Mouse (Mus musculus): ENCODE data around the gene Lyzl6.

Lyzl6 gene

DNA sequence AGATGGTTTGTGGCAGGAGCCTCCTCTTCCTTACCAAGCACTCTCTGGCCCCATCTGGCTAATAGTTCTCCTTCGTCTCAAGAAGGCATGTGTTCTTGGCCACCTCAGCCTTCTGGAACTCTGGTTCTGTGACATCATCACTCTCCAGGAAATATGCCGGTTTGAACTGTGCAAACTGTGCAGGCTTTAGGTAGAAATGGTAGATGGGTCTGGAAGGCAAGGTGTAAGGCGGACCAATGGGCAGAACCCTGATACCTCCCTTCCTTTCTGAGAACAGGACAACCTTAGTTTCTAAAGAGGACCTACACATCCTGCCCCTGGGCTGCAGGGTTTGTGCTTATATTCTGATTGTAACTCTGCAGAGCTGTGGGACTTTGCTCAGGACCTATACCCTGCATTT lies at the start of gene Lyzl6:
TSS of gene Lyzl6 (minus strand) at position 101 of the 400 bp plus-strand sequence.
- no peak for DNase-seq (ENCODE audit: low read depth, low spot score)

- DNase-seq (ENCODE audit: low read depth, low spot score): no peak
Measured at GRCm38 (mm10) chr11:103686706-103687105, 48.0 kb upstream of the Lyzl6 start.

GRCm38 (mm10) chr11:103685261-103685736 lies 46.6 kb upstream of the Lyzl6 start:
- no peak for DNase-seq (ENCODE audit: low read depth, low spot score)

DNA sequence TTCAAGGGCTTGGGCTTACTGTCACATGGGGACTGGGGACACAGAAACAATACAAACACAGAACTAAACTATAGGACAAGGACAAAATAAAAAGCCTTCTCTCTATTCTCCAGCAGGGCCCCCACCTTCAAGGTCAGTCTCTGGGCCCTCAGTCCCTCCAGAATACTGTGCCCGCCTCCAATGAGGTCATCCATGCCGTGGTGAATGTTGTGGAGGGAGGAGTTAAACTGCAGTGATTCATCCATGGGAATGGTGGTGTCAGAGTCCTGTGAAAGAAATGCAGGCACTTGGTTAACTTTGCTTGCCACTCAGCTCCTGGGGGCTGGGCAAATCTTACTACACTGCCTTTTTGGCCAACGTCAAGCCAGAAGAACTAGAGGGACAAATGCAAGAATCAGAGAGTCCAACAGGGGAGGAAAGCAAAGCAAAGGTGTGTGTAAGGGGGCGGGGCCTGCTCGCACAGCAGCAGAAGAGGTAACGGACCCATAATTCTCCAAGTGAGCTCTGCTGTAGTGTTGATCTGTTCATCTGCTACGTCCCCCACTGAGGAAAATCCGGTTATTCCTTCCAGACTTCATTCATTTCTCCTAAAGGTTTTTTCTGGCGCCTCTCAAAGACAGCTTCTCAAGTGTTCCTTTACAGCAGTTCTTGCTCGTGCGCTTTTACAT lies 45.1 kb upstream of the Lyzl6 start:
- peak; percentile 23 for DNase-seq (ENCODE audit: low read depth, low spot score)

DNA sequence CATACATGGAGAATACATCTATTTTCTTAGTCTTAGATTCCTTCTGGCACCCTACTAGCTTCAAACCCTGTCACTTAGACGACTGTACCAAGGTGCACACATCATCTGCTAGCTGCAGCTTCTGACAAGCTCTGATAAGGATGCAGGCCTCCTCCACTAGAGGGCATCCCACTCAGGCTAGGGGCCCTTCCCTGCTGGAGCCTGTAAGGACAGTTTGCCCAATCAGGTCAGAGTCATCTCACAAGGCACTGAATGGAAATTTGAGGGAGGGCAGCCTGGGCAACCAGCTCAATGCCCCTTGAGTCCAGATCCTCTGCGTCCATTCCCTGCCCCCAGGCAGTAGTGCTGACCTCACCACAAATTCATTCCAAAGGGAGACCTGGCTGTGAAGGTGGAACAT lies 38.4 kb upstream of the Lyzl6 start:
- peak; percentile 59 for DNase-seq (ENCODE audit: low read depth, low spot score)

- peak; percentile 73 for DNase-seq (ENCODE audit: low read depth, low spot score)
Measured at GRCm38 (mm10) chr11:103675556-103675955, 36.9 kb upstream of the Lyzl6 start.

DNA sequence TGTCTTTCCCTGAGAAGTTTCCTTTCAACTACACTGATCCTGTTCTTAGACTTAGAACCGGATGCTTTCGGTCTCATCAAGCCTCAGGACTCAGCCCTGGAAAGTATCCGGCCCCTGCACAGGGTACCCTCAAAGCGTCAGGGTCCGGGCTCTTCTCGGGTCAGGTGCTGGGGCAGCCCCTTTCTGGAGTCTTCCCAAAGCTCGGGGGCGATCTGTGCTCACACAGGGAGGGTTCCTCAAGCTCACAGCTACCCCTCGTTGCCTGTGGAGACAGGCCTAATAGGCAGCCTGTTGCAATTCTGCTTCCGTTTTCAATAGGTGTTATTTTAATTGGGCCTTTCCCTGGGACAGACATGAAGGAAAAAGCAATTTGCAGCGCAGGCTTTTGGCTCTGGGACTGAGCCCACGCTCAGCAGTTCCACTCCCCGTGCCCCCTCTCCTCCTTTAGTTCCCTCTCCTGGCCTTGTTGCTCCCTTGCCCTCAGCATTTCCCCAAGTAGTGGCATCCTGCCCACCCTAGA lies 28.3 kb upstream of the Lyzl6 start:
- DNase-seq (ENCODE audit: low read depth, low spot score): no peak

GRCm38 (mm10) chr11:103666181-103666906 lies 27.7 kb upstream of the Lyzl6 start:
- no peak for DNase-seq (ENCODE audit: low read depth, low spot score)

DNA sequence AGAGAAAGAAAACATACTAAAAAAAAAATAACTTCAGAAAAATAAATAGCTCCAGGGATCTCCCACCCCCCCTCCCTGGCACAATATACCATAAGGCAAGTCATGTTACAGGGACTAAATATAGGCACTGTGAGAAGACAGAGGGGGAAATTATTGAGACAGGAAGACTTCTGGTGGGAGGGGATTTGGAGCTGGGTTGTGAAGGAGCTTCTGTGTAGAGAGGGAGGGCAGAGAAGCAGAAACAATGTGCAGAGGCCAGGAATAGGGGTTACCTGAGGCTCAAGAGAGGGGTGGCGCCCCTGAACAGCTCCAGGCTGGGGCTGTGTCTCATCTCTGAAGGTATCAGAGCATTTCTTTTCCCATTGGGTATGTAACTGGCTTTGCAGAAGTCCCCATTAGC lies 27.0 kb upstream of the Lyzl6 start:
- no peak for DNase-seq (ENCODE audit: low read depth, low spot score)

DNA sequence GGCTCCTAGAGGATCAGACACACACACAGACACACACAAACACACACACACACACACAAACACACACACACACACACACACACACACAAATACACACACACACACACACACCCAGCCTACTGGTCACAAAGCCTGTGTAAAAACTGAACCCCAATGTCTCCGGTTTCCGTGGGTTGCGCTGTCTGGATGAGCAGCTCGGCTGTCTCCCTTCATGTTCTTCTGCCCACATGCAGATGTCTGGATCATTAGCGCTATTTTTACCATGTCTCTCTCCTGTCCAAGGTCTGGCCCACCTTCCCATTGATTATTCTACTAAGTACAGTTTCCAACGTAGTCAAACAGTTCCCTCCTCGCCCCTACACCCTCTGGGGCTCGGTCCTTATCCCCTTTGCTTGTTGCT lies 24.4 kb upstream of the Lyzl6 start:
- no peak for DNase-seq (ENCODE audit: low read depth, low spot score)

GRCm38 (mm10) chr11:103662546-103662945 lies 23.9 kb upstream of the Lyzl6 start:
- no peak for DNase-seq (ENCODE audit: low read depth, low spot score)

- no peak for DNase-seq (ENCODE audit: low read depth, low spot score)
Measured at GRCm38 (mm10) chr11:103661863-103662262, 23.2 kb upstream of the Lyzl6 start.

GRCm38 (mm10) chr11:103658189-103658588 lies 19.5 kb upstream of the Lyzl6 start:
- no peak for DNase-seq (ENCODE audit: low read depth, low spot score)

DNA sequence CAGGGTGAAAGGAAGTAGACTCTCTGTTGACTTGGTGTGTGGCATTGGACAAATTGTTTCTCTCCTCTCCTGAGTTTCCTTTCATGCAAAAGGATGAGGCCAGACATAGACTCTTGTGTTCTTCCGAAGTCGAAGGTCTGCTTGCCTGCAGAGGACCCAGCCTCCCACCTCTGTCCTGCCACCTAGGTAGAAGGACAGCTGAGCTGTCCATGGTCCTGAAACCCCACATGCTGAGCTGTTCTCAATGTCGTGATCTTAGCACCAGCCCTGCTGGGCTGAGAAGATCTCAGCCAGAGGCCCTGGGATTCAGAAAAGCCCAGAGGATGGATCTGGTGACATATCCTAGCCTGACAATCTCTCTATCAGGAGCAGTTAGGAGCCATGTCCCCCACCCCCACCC lies 17.8 kb upstream of the Lyzl6 start:
- DNase-seq (ENCODE audit: low read depth, low spot score): peak; percentile 70

DNA sequence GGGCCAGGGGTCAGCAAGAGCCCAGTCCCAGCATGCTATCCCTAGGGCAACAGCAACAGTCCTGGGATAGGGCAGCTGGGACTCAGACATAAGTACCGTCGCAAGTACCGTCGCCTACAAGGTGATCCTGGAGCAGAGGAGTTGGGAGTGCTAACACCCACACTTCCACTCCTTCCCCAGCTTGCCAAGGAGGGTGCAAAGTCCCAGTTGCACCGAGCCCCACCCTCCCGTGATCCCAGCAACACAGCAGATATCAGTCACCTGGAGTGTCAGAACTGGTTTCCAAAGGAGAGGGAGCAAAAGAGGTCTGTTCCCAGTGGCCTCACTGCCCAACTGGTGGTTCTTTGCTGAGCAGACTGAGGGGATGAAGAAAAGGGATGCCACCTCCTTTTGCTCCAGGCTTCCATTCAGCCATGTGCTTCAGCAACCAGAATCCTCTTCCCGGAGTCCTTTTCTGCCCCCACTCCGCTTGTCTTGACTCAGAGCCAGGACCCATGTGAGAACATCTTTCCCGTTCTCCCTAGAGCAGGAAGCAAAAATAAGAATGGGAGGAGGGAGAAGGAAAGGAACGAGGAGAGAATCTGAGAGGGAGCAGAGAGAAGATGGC lies 14.8 kb upstream of the Lyzl6 start:
- DNase-seq (ENCODE audit: low read depth, low spot score): no peak

- no peak for DNase-seq (ENCODE audit: low read depth, low spot score)
Measured at GRCm38 (mm10) chr11:103651426-103651825, 12.7 kb upstream of the Lyzl6 start.

- peak; percentile 46 for DNase-seq (ENCODE audit: low read depth, low spot score)
Measured at GRCm38 (mm10) chr11:103649983-103650493, 11.3 kb upstream of the Lyzl6 start.

- DNase-seq (ENCODE audit: low read depth, low spot score): peak; percentile 44
Measured at GRCm38 (mm10) chr11:103649301-103649982, 10.8 kb upstream of the Lyzl6 start, which contains the start of gene Rprml. Gene Rprml, plus strand, starts transcription at chr11:103649570.

DNA sequence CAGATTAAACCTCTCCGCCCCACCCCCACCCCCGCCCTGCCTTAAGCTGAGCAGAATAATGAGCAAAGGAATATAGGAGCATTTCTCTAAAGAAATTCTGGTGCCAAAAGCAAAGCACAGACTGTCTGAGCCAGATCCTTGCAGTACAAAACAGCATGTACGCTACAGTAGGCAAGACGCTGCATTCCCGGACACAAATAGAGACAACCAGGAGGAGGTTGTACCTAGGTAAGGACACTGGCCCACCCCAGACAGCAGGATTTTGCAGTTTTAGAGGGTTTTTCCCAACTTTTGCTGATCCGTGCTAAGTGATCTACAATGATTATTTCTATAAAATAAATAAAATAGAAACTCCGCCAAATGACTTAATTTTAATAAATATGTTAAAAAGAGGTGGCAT lies 10.0 kb upstream of the Lyzl6 start:
- DNase-seq (ENCODE audit: low read depth, low spot score): peak; percentile 11

DNA sequence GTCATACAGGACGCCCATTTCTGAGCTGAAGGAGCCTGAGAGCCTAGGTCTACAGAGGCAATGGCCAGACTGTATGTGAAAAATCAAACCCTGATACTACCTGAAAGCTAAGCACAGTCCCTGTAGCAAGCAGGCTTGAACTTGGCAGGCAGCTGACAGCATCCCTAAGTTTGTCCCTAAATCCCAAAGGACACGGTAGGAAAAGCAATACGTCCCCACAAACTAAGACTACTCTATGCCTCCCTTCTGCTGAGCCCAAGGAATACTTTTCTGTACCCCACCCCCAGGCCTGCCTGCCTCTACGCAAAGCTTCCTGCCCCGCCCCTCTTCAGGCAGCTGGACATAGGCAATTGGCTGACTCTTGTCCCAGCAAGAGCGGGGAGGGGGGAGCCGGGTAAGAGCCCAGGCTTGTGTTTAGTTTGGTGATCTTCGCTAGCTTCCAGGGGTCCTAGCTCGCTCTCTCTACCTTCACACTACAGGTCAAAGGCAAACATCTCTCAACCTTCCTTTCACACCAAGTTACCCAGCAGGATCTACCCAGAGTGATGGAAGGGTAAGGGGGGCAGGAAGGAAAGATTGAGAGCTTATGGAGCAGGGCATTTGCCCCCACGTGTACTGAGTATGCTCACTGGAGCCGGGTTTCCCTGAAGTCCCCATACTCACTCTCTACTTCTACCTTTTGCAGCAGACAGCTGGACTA lies 9.4 kb upstream of the Lyzl6 start:
- DNase-seq (ENCODE audit: low read depth, low spot score): peak; percentile 52

DNA sequence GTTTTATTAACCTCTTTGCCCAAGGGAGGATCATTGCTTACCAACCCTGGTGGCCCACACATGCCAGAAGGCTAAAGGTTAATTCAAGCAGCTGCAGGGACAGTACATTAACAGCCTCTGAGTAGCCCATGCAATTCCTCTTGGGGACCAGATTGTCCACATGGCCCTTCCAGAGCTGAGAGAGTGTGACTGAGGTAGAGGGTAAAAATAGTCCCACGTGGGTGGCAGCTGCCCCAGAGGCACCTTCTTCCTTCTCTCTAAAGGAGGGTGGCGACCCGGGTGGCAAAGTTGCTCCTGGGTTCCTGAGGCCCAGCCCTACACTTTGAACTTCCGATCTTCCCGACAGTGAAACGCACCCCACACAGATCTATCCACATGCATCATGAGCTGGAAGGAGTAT lies 7.6 kb upstream of the Lyzl6 start:
- DNase-seq (ENCODE audit: low read depth, low spot score): no peak

Data from R1 (cell line).